Mouse (Mus musculus) 3T3-L1 (cell line): ENCODE results near the gene A630001G21Rik.
A peak's percentile ranks its signal among the peaks of the same experiment; 100 is the strongest.

Experiments used
- DNase-seq: peaks from one replicate; pipeline ENCODE4 v3.0.0-alpha.2; 2015; ENCODE audit warnings: low read depth, low spot score

The A630001G21Rik gene

DNA sequence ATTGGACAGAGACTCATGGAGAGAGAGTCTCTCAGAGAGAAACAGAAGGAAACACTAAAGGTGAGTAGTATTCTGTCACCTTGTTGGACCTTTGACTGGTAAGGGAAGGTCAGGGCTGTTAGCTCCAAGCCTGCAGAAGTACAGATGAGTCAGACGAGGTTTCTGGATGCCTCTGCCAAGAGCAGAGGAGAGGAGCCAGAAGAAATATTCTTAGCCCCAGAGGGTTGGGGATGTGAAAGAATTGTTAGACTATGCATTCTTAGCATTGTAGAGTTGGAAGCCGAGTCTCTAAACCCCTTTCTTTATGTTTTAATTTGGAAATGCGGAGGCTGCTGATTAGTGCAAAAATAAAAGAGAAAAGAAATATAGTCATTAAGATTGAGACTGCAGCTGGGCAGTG is 6.5 kb downstream of the A630001G21Rik start:
- peak; percentile 69 for DNase-seq

GRCm38 (mm10) chr1:85767754-85768153 is 10.7 kb downstream of the A630001G21Rik start:
- DNase-seq, result no peak

- DNase-seq, result no peak
Measured at GRCm38 (mm10) chr1:85766120-85766519, 12.3 kb downstream of the A630001G21Rik start.

- DNase-seq, result no peak
Measured at GRCm38 (mm10) chr1:85764291-85764690, 14.2 kb downstream of the A630001G21Rik start.

DNA sequence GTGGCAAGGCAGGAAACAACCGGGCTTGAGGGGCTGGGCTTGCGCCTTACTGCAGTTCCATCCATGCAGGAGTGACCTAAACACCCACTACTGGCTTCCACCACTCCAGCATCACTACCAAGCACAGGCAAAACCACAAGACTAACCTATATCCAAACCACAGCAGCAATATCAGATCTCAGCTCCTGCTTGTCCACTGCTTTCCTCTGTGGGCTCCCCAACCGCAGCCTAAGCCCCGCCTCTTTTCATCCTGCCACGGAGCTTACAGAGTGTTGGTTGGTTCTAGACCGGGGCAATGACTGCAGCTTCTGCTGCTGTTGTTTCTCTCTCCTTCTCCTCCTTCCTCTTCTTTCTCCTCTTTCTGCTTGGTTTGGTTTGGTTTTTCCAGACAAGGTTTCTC is 15.1 kb downstream of the A630001G21Rik start:
- DNase-seq, result no peak

- DNase-seq, result no peak
Measured at GRCm38 (mm10) chr1:85761665-85762064, 16.8 kb downstream of the A630001G21Rik start.

- no peak for DNase-seq
Measured at GRCm38 (mm10) chr1:85758969-85759293, 19.5 kb downstream of the A630001G21Rik start.

DNA sequence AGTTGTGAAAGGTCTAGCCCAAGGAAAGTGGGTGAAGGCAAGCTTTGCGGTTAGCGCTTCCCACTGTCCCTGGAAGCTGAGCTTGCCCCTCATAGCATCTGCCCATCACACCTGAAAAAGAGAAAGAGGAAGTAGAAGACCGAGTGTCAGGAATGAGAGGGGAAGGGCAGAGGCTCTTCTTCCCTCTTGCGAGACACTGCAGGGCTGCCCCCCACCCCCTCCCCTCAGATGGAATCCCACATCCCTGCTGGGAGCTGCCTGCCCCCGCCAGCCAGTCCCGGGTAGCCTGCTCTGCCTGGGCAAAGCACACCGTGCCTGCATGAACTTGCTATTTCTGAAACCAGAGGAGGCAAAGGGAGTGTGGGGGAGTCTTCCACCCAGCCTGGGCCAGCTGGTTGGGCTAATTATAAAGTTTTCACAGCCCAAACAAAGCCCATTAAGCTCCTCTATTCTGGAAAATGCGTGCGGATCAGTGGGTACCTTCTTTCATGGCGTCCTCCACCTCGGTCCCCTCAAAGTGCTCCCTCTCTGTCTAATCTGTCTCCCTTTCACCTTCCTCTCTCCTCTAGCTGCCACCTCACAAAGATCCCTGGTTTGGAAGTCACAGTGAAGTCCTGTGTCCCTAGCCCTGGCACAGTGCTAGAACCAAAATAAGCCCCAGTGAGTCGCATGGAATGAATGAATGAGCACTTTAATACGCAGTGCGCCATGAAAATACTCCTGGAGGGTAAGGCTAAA is 20.0 kb downstream of the A630001G21Rik start:
- DNase-seq, result no peak

- no peak for DNase-seq
Measured at GRCm38 (mm10) chr1:85757531-85758230, 20.8 kb downstream of the A630001G21Rik start.

DNA sequence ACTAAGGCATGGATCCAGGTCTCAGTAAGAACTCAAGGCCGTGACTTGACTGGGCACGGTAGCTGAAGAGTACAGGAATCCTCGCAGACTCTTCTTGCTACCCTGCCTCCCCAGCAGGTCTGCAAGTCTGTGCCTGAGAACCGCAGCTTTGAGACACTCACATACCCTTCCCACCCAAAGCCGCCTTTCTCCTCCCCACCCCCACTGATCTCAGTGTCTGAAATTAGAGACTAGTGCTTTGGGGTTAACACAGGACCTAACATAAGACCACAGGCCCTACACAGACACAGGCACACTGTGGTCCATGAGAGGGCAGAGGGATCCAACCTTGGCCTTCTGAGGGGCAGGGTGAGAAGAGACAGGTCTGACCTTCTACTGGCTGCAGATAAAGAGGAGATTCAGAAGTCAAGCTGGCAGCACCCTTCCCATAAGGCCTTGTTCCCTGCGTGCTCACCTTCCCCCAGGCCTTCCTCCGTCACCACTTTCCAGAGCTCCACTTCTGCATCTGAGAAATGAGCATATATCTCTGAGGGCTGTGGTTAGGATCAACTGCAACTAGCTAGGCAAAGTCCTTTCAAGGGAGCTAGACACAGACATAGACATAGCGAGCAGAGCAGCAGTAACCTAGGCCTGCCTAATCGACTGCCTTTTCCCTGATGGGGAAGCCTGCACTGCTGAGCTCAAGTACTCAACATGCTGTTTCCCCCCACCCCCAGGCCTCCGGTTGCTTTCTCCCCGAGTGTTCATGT is 26.3 kb downstream of the A630001G21Rik start:
- DNase-seq, result no peak

- DNase-seq, result peak; percentile 9
Measured at GRCm38 (mm10) chr1:85751494-85751893, 26.9 kb downstream of the A630001G21Rik start.

DNA sequence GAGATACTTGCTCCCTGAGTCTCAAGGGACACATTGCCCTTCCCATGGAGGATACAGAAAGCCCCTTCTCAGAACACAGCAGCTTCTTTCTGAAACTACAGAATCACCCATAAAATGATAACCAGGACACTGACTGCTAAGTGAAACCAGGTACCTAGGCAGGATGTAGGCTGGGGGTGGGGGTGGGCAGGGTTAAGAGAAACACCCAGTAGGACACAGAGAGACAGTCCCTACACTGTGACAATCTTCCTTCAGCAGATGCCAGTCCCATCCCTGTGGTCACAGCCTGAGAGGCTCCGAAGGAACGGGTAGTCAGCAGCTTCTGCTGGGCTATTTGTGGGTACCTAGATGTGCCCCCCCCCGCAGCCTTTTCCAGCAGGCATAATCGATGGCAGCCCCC is 27.8 kb downstream of the A630001G21Rik start:
- DNase-seq, result no peak

GRCm38 (mm10) chr1:85749829-85750228 is 28.6 kb downstream of the A630001G21Rik start:
- no peak for DNase-seq

GRCm38 (mm10) chr1:85746511-85746910 is 31.9 kb downstream of the A630001G21Rik start:
- no peak for DNase-seq

DNA sequence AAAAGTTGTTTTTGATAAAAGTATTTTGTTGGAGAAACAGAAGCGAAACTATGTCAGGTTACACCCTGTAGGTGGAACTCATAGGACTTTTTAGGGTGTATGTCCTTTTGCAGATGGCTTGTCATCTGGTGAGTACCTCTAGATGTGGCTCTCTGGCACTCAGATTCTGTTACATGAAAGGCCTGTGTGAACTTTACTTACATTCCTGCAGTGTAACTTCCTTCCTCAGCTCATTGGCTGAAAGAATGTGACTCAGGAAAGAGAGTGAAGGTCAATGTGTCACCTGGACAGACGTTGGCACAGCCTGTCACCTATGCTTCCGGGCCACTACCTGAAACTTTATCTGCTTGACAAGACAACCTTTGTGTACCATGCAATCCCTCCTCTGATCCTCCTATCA is 33.9 kb downstream of the A630001G21Rik start:
- DNase-seq, result no peak

GRCm38 (mm10) chr1:85742916-85743505 is 35.4 kb downstream of the A630001G21Rik start:
- DNase-seq, result peak; percentile 23

DNA sequence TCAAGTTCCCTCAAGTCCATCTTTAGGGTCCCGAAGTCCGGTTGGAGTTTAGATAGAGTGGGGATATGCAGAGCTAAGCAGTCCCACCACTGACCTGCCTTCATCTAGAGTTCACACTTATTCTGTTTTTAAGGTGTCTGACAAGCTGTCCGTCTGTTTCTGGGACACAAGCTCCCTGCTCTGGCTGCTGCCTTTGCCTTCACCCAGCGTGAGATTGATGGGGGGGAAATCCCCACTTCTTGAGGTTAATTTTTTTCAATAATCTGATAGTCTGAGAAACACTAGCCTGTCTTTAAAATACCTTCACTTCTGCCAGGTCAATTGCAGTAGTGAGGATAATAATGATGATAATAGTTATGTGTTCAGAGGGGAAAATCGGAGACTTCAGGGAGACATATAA is 36.1 kb downstream of the A630001G21Rik start:
- DNase-seq, result no peak

GRCm38 (mm10) chr1:85740923-85741322 is 37.5 kb downstream of the A630001G21Rik start:
- DNase-seq, result no peak

- DNase-seq, result no peak
Measured at GRCm38 (mm10) chr1:85739819-85740218, 38.6 kb downstream of the A630001G21Rik start.

DNA sequence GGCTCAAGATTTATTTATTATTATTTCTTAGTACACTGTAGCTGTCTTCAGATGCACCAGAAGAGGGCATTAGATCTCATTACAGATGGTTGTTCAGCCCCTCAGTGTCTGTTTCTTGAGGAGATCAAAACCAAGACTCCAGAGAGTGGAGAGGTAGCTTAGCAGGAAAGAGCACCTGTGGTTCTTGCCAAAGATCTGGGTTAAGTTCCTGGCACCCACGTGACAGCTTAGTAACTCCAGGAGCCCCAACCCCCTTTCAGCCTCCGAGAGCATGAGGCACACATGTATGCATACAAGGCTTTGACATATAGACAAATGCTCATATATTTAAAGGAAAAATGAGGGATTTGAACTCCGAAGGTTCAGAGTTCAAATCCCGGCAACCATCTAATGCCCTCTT is 39.4 kb downstream of the A630001G21Rik start:
- no peak for DNase-seq

- DNase-seq, result peak; percentile 89
Measured at GRCm38 (mm10) chr1:85736355-85737184, 41.9 kb downstream of the A630001G21Rik start.
